Mouse (Mus musculus): ENCODE data around the gene Prox2. TPM values are rescaled to one million over a fixed set of nuclear protein-coding genes. Genes with fewer than 3 reads are reported as not detected.

Prox2 gene
- total RNA-seq, 2 experiments from 2014 or later, result 1.0 to 1.2 TPM

- intact Hi-C loops (cut with DNase I), result no loop called here
- no peak for DNase-seq (ENCODE audit: low spot score in 2 of 2)
These were observed 8.9 kb downstream of the Prox2 start for GRCm38 (mm10) chr12:85101521-85102106.

- intact Hi-C loops (cut with DNase I), result no loop called here
- DNase-seq (ENCODE audit: low spot score in 2 of 2), result no peak
These were observed 9.6 kb downstream of the Prox2 start for GRCm38 (mm10) chr12:85101001-85101400.

- intact Hi-C loops (cut with DNase I), result no loop called here
- no peak for DNase-seq (ENCODE audit: low spot score in 2 of 2)
These were observed 14.7 kb downstream of the Prox2 start for GRCm38 (mm10) chr12:85095859-85096258.

GRCm38 (mm10) chr12:85095146-85095545 is 15.4 kb downstream of the Prox2 start:
- intact Hi-C loops (cut with DNase I), result no loop called here
- DNase-seq (ENCODE audit: low spot score in 2 of 2), result no peak

GRCm38 (mm10) chr12:85094706-85095105 is 15.9 kb downstream of the Prox2 start:
- no peak for DNase-seq (ENCODE audit: low spot score in 2 of 2)
- intact Hi-C loops (cut with DNase I), result no loop called here

- peak; percentile 57 for DNase-seq (ENCODE audit: low spot score in 2 of 2)
- intact Hi-C loops (cut with DNase I), result no loop called here
These were observed 16.5 kb downstream of the Prox2 start for GRCm38 (mm10) chr12:85094010-85094409.

- intact Hi-C loops (cut with DNase I), result no loop called here
These were observed 18.3 kb downstream of the Prox2 start for GRCm38 (mm10) chr12:85092214-85092613.

GRCm38 (mm10) chr12:85091190-85091589 is 19.4 kb downstream of the Prox2 start:
- intact Hi-C loops (cut with DNase I), result no loop called here
- DNase-seq (ENCODE audit: low spot score in 2 of 2), result no peak

More at GRCm38 (mm10) chr12:85092214-85092613, 18.3 kb downstream of the Prox2 start:
- peak; percentile 66 to 72 for DNase-seq (ENCODE audit: low spot score in 2 of 2)

- DNase-seq (ENCODE audit: low spot score in 2 of 2), result no peak
- intact Hi-C loops (cut with DNase I), result no loop called here
These were observed 22.7 kb downstream of the Prox2 start for GRCm38 (mm10) chr12:85087845-85088244.

- intact Hi-C loops (cut with DNase I), result no loop called here
- no peak for DNase-seq (ENCODE audit: low spot score in 2 of 2)
These were observed 25.6 kb downstream of the Prox2 start for GRCm38 (mm10) chr12:85084941-85085340.

GRCm38 (mm10) chr12:85084257-85084656 is 26.3 kb downstream of the Prox2 start:
- intact Hi-C loops (cut with DNase I), result no loop called here
- no peak for DNase-seq (ENCODE audit: low spot score in 2 of 2)

GRCm38 (mm10) chr12:85077100-85077499 is 33.5 kb downstream of the Prox2 start:
- intact Hi-C loops (cut with DNase I), result no loop called here
- DNase-seq (ENCODE audit: low spot score in 2 of 2), result peak in 1 of 2 experiments; percentile 67

GRCm38 (mm10) chr12:85071043-85071442 is 39.5 kb downstream of the Prox2 start:
- no peak for DNase-seq (ENCODE audit: low spot score in 2 of 2)
- intact Hi-C loops (cut with DNase I), result no loop called here

GRCm38 (mm10) chr12:85051218-85051617 is 59.3 kb downstream of the Prox2 start:
- intact Hi-C loops (cut with DNase I), result no loop called here
- DNase-seq (ENCODE audit: low spot score in 2 of 2), result no peak

Other genes starting within 250 kb of the Prox2 start
- 1 to 10 TPM; 1.1 to 1.2 TPM for gene Ltbp2, start 234.2 kb downstream of the Prox2 start, total RNA-seq (2021)
- 10 to 100 TPM; 24.0 to 25.1 TPM for gene Fcf1, start 139.9 kb downstream of the Prox2 start, total RNA-seq (2021)
- 100 to 1,000 TPM; 103 to 106 TPM for gene Arel1, start 139.9 kb downstream of the Prox2 start, total RNA-seq (2021)
- gene Ylpm1, start 114.4 kb downstream of the Prox2 start, total RNA-seq (2021), result 100 to 1,000 TPM; 116 to 118 TPM
- gene Dlst, start 74 bp upstream of the Prox2 start, total RNA-seq (2021), result 100 to 1,000 TPM; 173 TPM
- gene Rps6kl1, start 40.5 kb upstream of the Prox2 start, total RNA-seq (2021), result 10 to 100 TPM; 37.9 to 41.1 TPM
- 1 to 10 TPM; 2.5 to 2.7 TPM for gene Pgf, start 67.0 kb upstream of the Prox2 start, total RNA-seq (2021)
- 10 to 100 TPM; 63.5 to 65.0 TPM for gene Eif2b2, start 108.7 kb upstream of the Prox2 start, total RNA-seq (2021)
- gene Mlh3, start 159.8 kb upstream of the Prox2 start, total RNA-seq (2021), result 10 to 100 TPM; 14.3 TPM
- gene Acyp1, start 177.7 kb upstream of the Prox2 start, total RNA-seq (2021), result 10 to 100 TPM; 35.2 to 35.5 TPM
- gene Zc2hc1c, start 177.8 kb upstream of the Prox2 start, total RNA-seq (2021), result 1 to 10 TPM; 1.4 to 1.5 TPM
- gene Nek9, start 228.6 kb upstream of the Prox2 start, total RNA-seq (2021), result 10 to 100 TPM; 25.1 to 26.4 TPM

Data from left cerebral cortex, postnatal 14 days (tissue).